Mouse (Mus musculus) limb, embryonic 10.5 days (tissue): ENCODE results near the gene Slc10a4. TPM values are rescaled to one million over a fixed set of nuclear protein-coding genes. Genes with fewer than 3 reads are reported as not detected.
A peak's percentile ranks its signal among the peaks of the same experiment; 100 is the strongest.

Experiments used
- DNase-seq: peaks from one replicate; pipeline ENCODE4 v3.0.0-alpha.2; 2017; ENCODE audit warnings: low spot score
- H3K27ac ChIP-seq: fragments of 300-500 bp; sonication (generic); 2 replicates; pipeline ENCODE4 v1.5.1; 2016; ENCODE audit warnings: mild to moderate bottlenecking
- H3K27me3 ChIP-seq: fragments of 300-500 bp; sonication (generic); 2 replicates; pipeline ENCODE4 v1.6.1; 2016; ENCODE audit warnings: low read depth, mild to moderate bottlenecking; ENCODE audit not compliant: poor library complexity, severe bottlenecking
- H3K36me3 ChIP-seq: fragments of 300-500 bp; sonication (generic); 2 replicates; pipeline ENCODE4 v1.6.1; 2016; ENCODE audit warnings: mild to moderate bottlenecking, moderate library complexity
- H3K4me1 ChIP-seq: fragments of 300-500 bp; sonication (generic); 2 replicates; pipeline ENCODE4 v1.6.1; 2016
- H3K4me3 ChIP-seq: fragments of 300-500 bp; sonication (generic); 2 replicates; pipeline ENCODE4 v1.5.1; 2016; ENCODE audit warnings: mild to moderate bottlenecking, moderate library complexity
- H3K9me3 ChIP-seq: fragments of 300-500 bp; sonication (generic); replicated peaks from 2 replicates; pipeline ENCODE4 v1.6.1; 2016; ENCODE audit warnings: mild to moderate bottlenecking
- WGBS: fragments of 180-500 bp; shearing (Covaris S2); methylation state at CpG from one replicate; pipeline ENCODE4 v1.1.7; 2016; 5-methylcytosine and 5-hydroxymethylcytosine counted together
- polyA plus RNA-seq: library from polyadenylated mRNA; unstranded; fragments of >200 nt; fragmentation: Nextera tagmentation; extraction: Ambion mirVana; gene quantifications from 2 replicates; pipeline ENCODE4 v1.2.1, GENCODE M21; 2016

Gene Slc10a4
- 0.13 and 0.79 TPM in 2 replicates for polyA plus RNA-seq

GRCm38 (mm10) chr5:73006784-73007581, at the start of gene Slc10a4:
Gene Slc10a4, plus strand, starts transcription at chr5:73006883.
- WGBS: 9% methylated on average over 65 of the region's 65 CpGs
- H3K36me3 ChIP-seq: no peaks in the 10 kb centered on the region
- peaks cover 56% of the 10 kb centered on the region for H3K27me3 ChIP-seq
- peak within 1 kb of the TSS; percentile 50 for H3K4me3 ChIP-seq
- H3K4me1 ChIP-seq: peaks cover 10% of the 10 kb centered on the region
- H3K27ac ChIP-seq: no peak within 1 kb of the TSS
- no peaks in the 10 kb centered on the region for H3K9me3 ChIP-seq
- DNase-seq: peak; percentile 62

- 94% methylated on average over 17 of the region's 17 CpGs for WGBS
- peaks cover 23% of the 10 kb centered on the region for H3K36me3 ChIP-seq
- no peaks in the 10 kb centered on the region for H3K27me3 ChIP-seq
- peaks cover 6% of the 10 kb centered on the region for H3K4me1 ChIP-seq
- H3K4me3 ChIP-seq: no peak overlapping the region
- no peaks in the 10 kb centered on the region for H3K9me3 ChIP-seq
- DNase-seq: no peak
- H3K27ac ChIP-seq: no peak overlapping the region
Measured at GRCm38 (mm10) chr5:72957281-72957680, 49.4 kb upstream of the Slc10a4 start.

- H3K27me3 ChIP-seq: no peaks in the 10 kb centered on the region
- peaks cover 31% of the 10 kb centered on the region for H3K36me3 ChIP-seq
- WGBS: 81% methylated on average over 6 of the region's 6 CpGs
- no peak overlapping the region for H3K4me3 ChIP-seq
- DNase-seq: no peak
- H3K27ac ChIP-seq: no peak overlapping the region
- H3K4me1 ChIP-seq: no peaks in the 10 kb centered on the region
- H3K9me3 ChIP-seq: no peaks in the 10 kb centered on the region
Measured at GRCm38 (mm10) chr5:72960096-72960495, 46.6 kb upstream of the Slc10a4 start.

- 93% methylated on average over 3 of the region's 3 CpGs for WGBS
- Histone ChIP-seq H3K4me3 (no peak overlapping the region), H3K27me3 (no peaks in the 10 kb centered on the region), H3K36me3 (peaks cover 54% of the 10 kb centered on the region), H3K9me3 (no peaks in the 10 kb centered on the region), H3K4me1 (no peaks in the 10 kb centered on the region), H3K27ac (no peak overlapping the region)
- DNase-seq: no peak
Measured at GRCm38 (mm10) chr5:72965706-72966105, 41.0 kb upstream of the Slc10a4 start.

GRCm38 (mm10) chr5:72972435-72972834, 34.2 kb upstream of the Slc10a4 start:
- Histone ChIP-seq H3K4me1 (no peaks in the 10 kb centered on the region), H3K9me3 (no peaks in the 10 kb centered on the region), H3K27me3 (no peaks in the 10 kb centered on the region), H3K4me3 (no peak overlapping the region), H3K36me3 (peaks cover 79% of the 10 kb centered on the region), H3K27ac (no peak overlapping the region)
- WGBS: 76% methylated on average over 4 of the region's 4 CpGs
- DNase-seq: no peak

- Histone ChIP-seq H3K36me3 (peaks cover 76% of the 10 kb centered on the region), H3K4me3 (no peak overlapping the region), H3K9me3 (no peaks in the 10 kb centered on the region), H3K27me3 (no peaks in the 10 kb centered on the region), H3K27ac (no peak overlapping the region), H3K4me1 (no peaks in the 10 kb centered on the region)
- DNase-seq: no peak
- 79% methylated on average over 5 of the region's 5 CpGs for WGBS
Measured at GRCm38 (mm10) chr5:72972934-72973333, 33.7 kb upstream of the Slc10a4 start.

GRCm38 (mm10) chr5:72974602-72975001, 32.1 kb upstream of the Slc10a4 start, which contains the start of gene Gm10135:
Gene Gm10135, minus strand, starts transcription at chr5:72974702.
- Histone ChIP-seq H3K4me1 (no peaks in the 10 kb centered on the region), H3K27me3 (no peaks in the 10 kb centered on the region), H3K4me3 (no peak within 1 kb of the TSS), H3K9me3 (no peaks in the 10 kb centered on the region), H3K36me3 (peaks cover 74% of the 10 kb centered on the region), H3K27ac (no peak within 1 kb of the TSS)
- no peak for DNase-seq
- 96% methylated on average over 7 of the region's 7 CpGs for WGBS

GRCm38 (mm10) chr5:72975996-72976395, 30.7 kb upstream of the Slc10a4 start:
- H3K4me3 ChIP-seq: no peak overlapping the region
- H3K36me3 ChIP-seq: peaks cover 74% of the 10 kb centered on the region
- DNase-seq: no peak
- H3K27ac ChIP-seq: no peak overlapping the region
- H3K9me3 ChIP-seq: no peaks in the 10 kb centered on the region
- WGBS: 94% methylated on average over 6 of the region's 6 CpGs
- H3K4me1 ChIP-seq: no peaks in the 10 kb centered on the region; the same call in 1 of the 2 replicates
- H3K27me3 ChIP-seq: no peaks in the 10 kb centered on the region

- Histone ChIP-seq H3K27me3 (no peaks in the 10 kb centered on the region), H3K4me3 (no peak overlapping the region), H3K4me1 (peaks cover under 1% of the 10 kb centered on the region; the same call in 1 of the 2 replicates), H3K36me3 (peaks cover 71% of the 10 kb centered on the region), H3K27ac (no peak overlapping the region), H3K9me3 (no peaks in the 10 kb centered on the region)
- WGBS: 91% methylated on average over 4 of the region's 4 CpGs
- DNase-seq: no peak
Measured at GRCm38 (mm10) chr5:72976539-72976938, 30.1 kb upstream of the Slc10a4 start.

- WGBS: 8% methylated on average over 2 of the region's 2 CpGs
- DNase-seq: no peak
Measured at GRCm38 (mm10) chr5:72984091-72984490, 22.6 kb upstream of the Slc10a4 start.

GRCm38 (mm10) chr5:72987786-72988185, 18.9 kb upstream of the Slc10a4 start:
- no peak overlapping the region for H3K4me3 ChIP-seq
- no peak overlapping the region for H3K27ac ChIP-seq
- H3K27me3 ChIP-seq: no peaks in the 10 kb centered on the region
- H3K4me1 ChIP-seq: peaks cover 16% of the 10 kb centered on the region
- H3K36me3 ChIP-seq: no peaks in the 10 kb centered on the region
- H3K9me3 ChIP-seq: no peaks in the 10 kb centered on the region
- WGBS: 91% methylated on average over 7 of the region's 7 CpGs
- DNase-seq: no peak

More at GRCm38 (mm10) chr5:72984091-72984490, 22.6 kb upstream of the Slc10a4 start:
- Histone ChIP-seq H3K27ac (no peak overlapping the region), H3K4me1 (peaks cover 12% of the 10 kb centered on the region), H3K9me3 (no peaks in the 10 kb centered on the region), H3K36me3 (peaks cover 16% of the 10 kb centered on the region), H3K27me3 (no peaks in the 10 kb centered on the region), H3K4me3 (no peak overlapping the region)

GRCm38 (mm10) chr5:72989756-72990155, 16.9 kb upstream of the Slc10a4 start:
- 82% methylated on average over 8 of the region's 8 CpGs for WGBS
- no peaks in the 10 kb centered on the region for H3K27me3 ChIP-seq

GRCm38 (mm10) chr5:72992474-72992873, 14.2 kb upstream of the Slc10a4 start:
- Histone ChIP-seq H3K27me3 (no peaks in the 10 kb centered on the region), H3K9me3 (no peaks in the 10 kb centered on the region), H3K4me1 (peaks cover 18% of the 10 kb centered on the region), H3K36me3 (no peaks in the 10 kb centered on the region), H3K4me3 (no peak overlapping the region), H3K27ac (no peak overlapping the region)
- WGBS: 91% methylated on average over 1 of the region's 1 CpGs
- DNase-seq: no peak

More at GRCm38 (mm10) chr5:72989756-72990155, 16.9 kb upstream of the Slc10a4 start:
- H3K36me3 ChIP-seq: no peaks in the 10 kb centered on the region
- no peak overlapping the region for H3K4me3 ChIP-seq
- no peak for DNase-seq
- no peaks in the 10 kb centered on the region for H3K9me3 ChIP-seq
- no peak overlapping the region for H3K27ac ChIP-seq
- H3K4me1 ChIP-seq: peaks cover 19% of the 10 kb centered on the region
